Mouse (Mus musculus) liver, embryonic 13.5 days (tissue): ENCODE results near the gene Osbpl3. TPM values are rescaled to one million over a fixed set of nuclear protein-coding genes. Genes with fewer than 3 reads are reported as not detected.

Experiments used
- ATAC-seq: fragments of 200-750 bp; cut with Nextera tagmentation; 2 replicates; pipeline ENCODE4 v1.8.0; 2017; ENCODE audit warnings: low read depth, mild to moderate bottlenecking, moderate number of reproducible peaks, moderate library complexity
- DNase-seq: peaks from one replicate; pipeline ENCODE4 v3.0.0; 2022
- H3K27ac ChIP-seq: fragments of 300-500 bp; sonication (generic); 2 replicates; pipeline ENCODE4 v1.5.1; 2015; ENCODE audit warnings: moderate library complexity, mild to moderate bottlenecking, inconsistent platforms
- H3K27me3 ChIP-seq: fragments of 300-500 bp; sonication (generic); 2 replicates; pipeline ENCODE4 v1.6.1; 2015; ENCODE audit warnings: mild to moderate bottlenecking, inconsistent platforms
- H3K36me3 ChIP-seq: fragments of 300-500 bp; sonication (generic); 2 replicates; pipeline ENCODE4 v1.6.1; 2015; ENCODE audit warnings: mild to moderate bottlenecking, inconsistent platforms
- H3K4me1 ChIP-seq: fragments of 300-500 bp; sonication (generic); replicated peaks from 2 replicates; pipeline ENCODE4 v1.6.1; 2015; ENCODE audit warnings: inconsistent platforms
- H3K4me2 ChIP-seq: fragments of 300-500 bp; sonication (generic); 2 replicates; pipeline ENCODE4 v1.6.1; 2015; ENCODE audit warnings: inconsistent platforms, mild to moderate bottlenecking, moderate library complexity
- H3K4me3 ChIP-seq: fragments of 300-500 bp; sonication (generic); replicated peaks from 2 replicates; pipeline ENCODE4 v1.5.1; 2015; ENCODE audit warnings: mild to moderate bottlenecking, inconsistent platforms
- H3K9ac ChIP-seq: fragments of 300-500 bp; sonication (generic); 2 replicates; pipeline ENCODE4 v1.6.1; 2015; ENCODE audit warnings: mild to moderate bottlenecking, inconsistent platforms
- H3K9me3 ChIP-seq: fragments of 300-500 bp; sonication (generic); replicated peaks from 2 replicates; pipeline ENCODE4 v1.6.1; 2016; ENCODE audit warnings: inconsistent platforms
- WGBS: fragments of 180-500 bp; shearing (Covaris S2); methylation state at CpG from one replicate; pipeline ENCODE4 v1.1.7; 2015; ENCODE audit not compliant: insufficient replicate concordance; 5-methylcytosine and 5-hydroxymethylcytosine counted together
- polyA plus RNA-seq: library from polyadenylated mRNA; unstranded; fragments of >200 nt; fragmentation: Nextera tagmentation; extraction: Ambion mirVana; gene quantifications from 2 replicates; pipeline ENCODE4 v1.2.1, GENCODE M21; 2015

Gene Osbpl3
- polyA plus RNA-seq, 1 experiment from 2014 or later: 0.70 TPM

- Histone ChIP-seq H3K27me3 (no peaks in the 10 kb centered on the region), H3K36me3 (no peaks in the 10 kb centered on the region), H3K4me1 (peaks cover 10% of the 10 kb centered on the region), H3K9ac (no peak overlapping the region), H3K4me3 (no peak overlapping the region), H3K27ac (no peak overlapping the region), H3K4me2 (no peak overlapping the region), H3K9me3 (no peaks in the 10 kb centered on the region)
- DNase-seq: no peak
- WGBS: 75% methylated on average over 3 of the region's 3 CpGs
- no peak for ATAC-seq
These were observed 105.1 kb downstream of the Osbpl3 start for GRCm38 (mm10) chr6:50350911-50351310.

GRCm38 (mm10) chr6:50348619-50349018 lies 107.4 kb downstream of the Osbpl3 start:
- no peak overlapping the region for H3K4me2 ChIP-seq
- DNase-seq (no peak), ATAC-seq (no peak)
- no peaks in the 10 kb centered on the region for H3K9me3 ChIP-seq
- H3K9ac ChIP-seq: no peak overlapping the region
- no peak overlapping the region for H3K27ac ChIP-seq
- 57% methylated on average over 1 of the region's 1 CpGs for WGBS
- H3K4me3 ChIP-seq: no peak overlapping the region
- no peaks in the 10 kb centered on the region for H3K4me1 ChIP-seq
- H3K36me3 ChIP-seq: no peaks in the 10 kb centered on the region
- no peaks in the 10 kb centered on the region for H3K27me3 ChIP-seq

GRCm38 (mm10) chr6:50346204-50346603 lies 109.8 kb downstream of the Osbpl3 start:
- Histone ChIP-seq H3K4me2 (no peak overlapping the region), H3K27ac (no peak overlapping the region), H3K27me3 (no peaks in the 10 kb centered on the region), H3K9me3 (no peaks in the 10 kb centered on the region), H3K36me3 (no peaks in the 10 kb centered on the region), H3K4me1 (no peaks in the 10 kb centered on the region), H3K4me3 (no peak overlapping the region), H3K9ac (no peak overlapping the region)
- ATAC-seq: no peak
- DNase-seq: no peak
- 82% methylated on average over 7 of the region's 7 CpGs for WGBS

- H3K9me3 ChIP-seq: no peaks in the 10 kb centered on the region
- WGBS: 66% methylated on average over 5 of the region's 5 CpGs
These were observed 115.6 kb downstream of the Osbpl3 start for GRCm38 (mm10) chr6:50340226-50340906.

GRCm38 (mm10) chr6:50337431-50337830 lies 118.6 kb downstream of the Osbpl3 start:
- no peak overlapping the region for H3K4me3 ChIP-seq
- WGBS: 78% methylated on average over 6 of the region's 6 CpGs
- no peaks in the 10 kb centered on the region for H3K36me3 ChIP-seq
- DNase-seq (no peak), ATAC-seq (no peak)
- no peaks in the 10 kb centered on the region for H3K9me3 ChIP-seq
- no peaks in the 10 kb centered on the region for H3K27me3 ChIP-seq
- no peak overlapping the region for H3K9ac ChIP-seq
- H3K27ac ChIP-seq: no peak overlapping the region
- no peak overlapping the region for H3K4me2 ChIP-seq
- H3K4me1 ChIP-seq: no peaks in the 10 kb centered on the region

More at GRCm38 (mm10) chr6:50340226-50340906, 115.6 kb downstream of the Osbpl3 start:
- no peaks in the 10 kb centered on the region for H3K4me1 ChIP-seq
- no peak overlapping the region for H3K9ac ChIP-seq
- no peaks in the 10 kb centered on the region for H3K36me3 ChIP-seq
- no peaks in the 10 kb centered on the region for H3K27me3 ChIP-seq
- H3K27ac ChIP-seq: no peak overlapping the region
- no peak overlapping the region for H3K4me2 ChIP-seq
- H3K4me3 ChIP-seq: no peak overlapping the region
- DNase-seq (no peak), ATAC-seq (no peak)

GRCm38 (mm10) chr6:50336376-50336775 lies 119.6 kb downstream of the Osbpl3 start:
- WGBS: 83% methylated on average over 2 of the region's 2 CpGs
- no peak overlapping the region for H3K9ac ChIP-seq
- H3K4me3 ChIP-seq: no peak overlapping the region
- no peak overlapping the region for H3K4me2 ChIP-seq
- no peak overlapping the region for H3K27ac ChIP-seq
- no peaks in the 10 kb centered on the region for H3K9me3 ChIP-seq
- ATAC-seq: no peak
- no peaks in the 10 kb centered on the region for H3K4me1 ChIP-seq
- no peaks in the 10 kb centered on the region for H3K27me3 ChIP-seq
- no peak for DNase-seq
- H3K36me3 ChIP-seq: no peaks in the 10 kb centered on the region

- Histone ChIP-seq H3K36me3 (no peaks in the 10 kb centered on the region), H3K27me3 (no peaks in the 10 kb centered on the region), H3K4me1 (no peaks in the 10 kb centered on the region), H3K9me3 (no peaks in the 10 kb centered on the region), H3K4me2 (no peak overlapping the region), H3K4me3 (no peak overlapping the region), H3K9ac (no peak overlapping the region), H3K27ac (no peak overlapping the region)
- ATAC-seq (no peak), DNase-seq (no peak)
- WGBS: 71% methylated on average over 15 of the region's 15 CpGs
These were observed 120.9 kb downstream of the Osbpl3 start for GRCm38 (mm10) chr6:50334846-50335821.

- WGBS: 76% methylated on average over 6 of the region's 6 CpGs
- H3K36me3 ChIP-seq: no peaks in the 10 kb centered on the region
- H3K27me3 ChIP-seq: no peaks in the 10 kb centered on the region
- no peaks in the 10 kb centered on the region for H3K4me1 ChIP-seq
- no peak overlapping the region for H3K4me2 ChIP-seq
- H3K9me3 ChIP-seq: no peaks in the 10 kb centered on the region
- no peak overlapping the region for H3K4me3 ChIP-seq
- H3K27ac ChIP-seq: no peak overlapping the region
- no peak for DNase-seq
- no peak for ATAC-seq
- H3K9ac ChIP-seq: no peak overlapping the region
These were observed 122.7 kb downstream of the Osbpl3 start for GRCm38 (mm10) chr6:50333346-50333745.

- DNase-seq: no peak
- Histone ChIP-seq H3K27ac (no peak overlapping the region), H3K9ac (no peak overlapping the region), H3K27me3 (no peaks in the 10 kb centered on the region), H3K4me3 (no peak overlapping the region), H3K36me3 (no peaks in the 10 kb centered on the region), H3K4me1 (no peaks in the 10 kb centered on the region), H3K9me3 (no peaks in the 10 kb centered on the region), H3K4me2 (no peak overlapping the region)
- ATAC-seq: no peak
- 81% methylated on average over 2 of the region's 2 CpGs for WGBS
These were observed 124.5 kb downstream of the Osbpl3 start for GRCm38 (mm10) chr6:50331477-50331876.

- ATAC-seq (no peak), DNase-seq (no peak)
- Histone ChIP-seq H3K9me3 (no peaks in the 10 kb centered on the region), H3K36me3 (no peaks in the 10 kb centered on the region), H3K27ac (no peak overlapping the region), H3K4me3 (no peak overlapping the region), H3K4me1 (no peaks in the 10 kb centered on the region), H3K4me2 (no peak overlapping the region), H3K9ac (no peak overlapping the region), H3K27me3 (no peaks in the 10 kb centered on the region)
- WGBS: 73% methylated on average over 8 of the region's 8 CpGs
These were observed 126.6 kb downstream of the Osbpl3 start for GRCm38 (mm10) chr6:50329380-50329779.

- no peaks in the 10 kb centered on the region for H3K9me3 ChIP-seq
- H3K4me3 ChIP-seq: no peak overlapping the region
- H3K27me3 ChIP-seq: no peaks in the 10 kb centered on the region
- 57% methylated on average over 7 of the region's 7 CpGs for WGBS
- DNase-seq (no peak), ATAC-seq (no peak)
- H3K27ac ChIP-seq: no peak overlapping the region
- no peak overlapping the region for H3K4me2 ChIP-seq
- H3K36me3 ChIP-seq: no peaks in the 10 kb centered on the region
- no peak overlapping the region for H3K9ac ChIP-seq
- no peaks in the 10 kb centered on the region for H3K4me1 ChIP-seq
These were observed 127.1 kb downstream of the Osbpl3 start for GRCm38 (mm10) chr6:50328901-50329300.
